Mouse (Mus musculus): ENCODE data around the gene Ncapd2. TPM values are rescaled to one million over a fixed set of nuclear protein-coding genes. Genes with fewer than 3 reads are reported as not detected.
"Not testable (repeated sequence)": the region's sequence is repeated elsewhere in the genome, so short reads cannot be mapped to it uniquely, and the experiment has no call there.

Gene Ncapd2
- polyA plus RNA-seq, 1 experiment from 2014 or later = 148 TPM

DNA sequence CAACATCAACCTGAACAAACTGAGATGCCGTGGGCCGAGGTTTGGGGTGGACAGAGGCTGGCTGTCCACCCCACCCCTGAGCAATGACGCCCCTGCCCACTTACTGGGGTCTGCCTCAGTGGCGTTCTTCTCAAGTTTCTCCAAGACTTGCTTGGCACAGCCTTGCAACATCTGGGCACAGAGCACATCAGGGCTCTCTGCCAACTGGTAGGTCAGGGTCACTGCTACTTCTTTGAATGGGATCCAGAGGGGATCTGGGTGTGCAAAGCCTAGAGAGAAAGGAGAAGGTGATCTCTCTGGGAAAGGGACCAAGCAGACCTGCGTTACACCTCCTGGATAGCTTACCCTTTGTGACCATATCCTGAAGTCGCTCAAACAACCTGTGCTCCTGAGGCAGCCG is 18.2 kb downstream of the Ncapd2 start:
- ATAC-seq (ENCODE audit: low FRiP score, low read depth) = no peak
- Histone ChIP-seq H3K27me3 (no peaks in the 10 kb centered on the region), H3K4me3 (no peak overlapping the region), H3K36me3 (peaks cover 100% of the 10 kb centered on the region), H3K4me2 (replicated peaks) (no peak overlapping the region), H3K9ac (no peak overlapping the region), H3K9me3 (no peaks in the 10 kb centered on the region), H3K27ac (no peak overlapping the region), H3K4me1 (no peaks in the 10 kb centered on the region)
- WGBS = 94% methylated on average over 7 of the region's 7 CpGs

GRCm38 (mm10) chr6:125172474-125172873 is 19.0 kb downstream of the Ncapd2 start:
- Histone ChIP-seq H3K4me2 (replicated peaks) (no peak overlapping the region), H3K9ac (no peak overlapping the region), H3K9me3 (no peaks in the 10 kb centered on the region), H3K27me3 (no peaks in the 10 kb centered on the region), H3K36me3 (peaks cover 100% of the 10 kb centered on the region), H3K4me3 (no peak overlapping the region), H3K4me1 (peaks cover 4% of the 10 kb centered on the region), H3K27ac (no peak overlapping the region)
- 91% methylated on average over 2 of the region's 2 CpGs for WGBS
- no peak for ATAC-seq (ENCODE audit: low FRiP score, low read depth)

DNA sequence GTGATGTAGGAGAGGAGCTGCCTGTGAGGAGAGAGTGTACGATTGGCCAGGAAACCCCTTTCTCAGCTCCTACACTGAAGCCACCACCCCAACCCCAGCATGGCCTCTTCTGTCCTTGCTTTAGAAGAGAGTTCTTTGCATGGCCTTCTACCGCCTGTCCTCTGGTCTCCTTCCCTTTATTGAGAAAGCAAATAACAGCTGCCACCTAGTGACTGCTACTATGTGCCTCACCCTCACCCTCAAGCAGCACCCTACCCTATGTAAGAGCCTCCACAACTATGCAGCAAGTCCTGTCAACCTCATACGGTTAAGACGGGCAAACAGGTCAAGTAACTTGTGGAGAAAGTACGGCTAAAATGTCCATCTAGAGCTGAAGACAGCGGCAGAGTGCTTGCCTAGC is 21.3 kb downstream of the Ncapd2 start:
- Histone ChIP-seq H3K27ac (no peak overlapping the region), H3K4me1 (peaks cover 22% of the 10 kb centered on the region), H3K27me3 (no peaks in the 10 kb centered on the region), H3K9ac (no peak overlapping the region; the same call in 1 of the 2 replicates), H3K9me3 (no peaks in the 10 kb centered on the region), H3K4me3 (no peak overlapping the region), H3K4me2 (replicated peaks) (no peak overlapping the region), H3K36me3 (peaks cover 80% of the 10 kb centered on the region)
- WGBS = 83% methylated on average over 6 of the region's 6 CpGs
- ATAC-seq (ENCODE audit: low FRiP score, low read depth) = no peak

- no peak for ATAC-seq (ENCODE audit: low FRiP score, low read depth)
- Histone ChIP-seq H3K4me1 (peaks cover 34% of the 10 kb centered on the region), H3K27me3 (no peaks in the 10 kb centered on the region), H3K4me2 (replicated peaks) (no peak overlapping the region), H3K4me3 (no peak overlapping the region), H3K9ac (0 out of 2 replicates have a peak overlapping the region, but pooled peaks have one; percentile 4), H3K9me3 (no peaks in the 10 kb centered on the region), H3K36me3 (peaks cover 70% of the 10 kb centered on the region), H3K27ac (no peak overlapping the region)
- WGBS = 92% methylated on average over 14 of the region's 14 CpGs
Observed at GRCm38 (mm10) chr6:125168086-125168485, 23.4 kb downstream of the Ncapd2 start.

GRCm38 (mm10) chr6:125166861-125167650 is 24.4 kb downstream of the Ncapd2 start:
- no peaks in the 10 kb centered on the region for H3K9me3 ChIP-seq
- peak; percentile 12 for ATAC-seq (ENCODE audit: low FRiP score, low read depth)

GRCm38 (mm10) chr6:125166051-125166751 is 25.3 kb downstream of the Ncapd2 start, which contains the start of gene Gapdh:
TSS of gene Gapdh (minus strand) at chr6:125166467.
- peak within 1 kb of the TSS; percentile 84 for H3K4me2 ChIP-seq (replicated peaks)
- H3K4me1 ChIP-seq = peaks cover 45% of the 10 kb centered on the region
- no peaks in the 10 kb centered on the region for H3K9me3 ChIP-seq
- WGBS = under 1% methylated on average over 18 of the region's 18 CpGs
- H3K36me3 ChIP-seq = peaks cover 63% of the 10 kb centered on the region
- peak; percentile 26 for ATAC-seq (ENCODE audit: low FRiP score, low read depth)
- H3K4me3 ChIP-seq = peak within 1 kb of the TSS; percentile 97
- H3K27me3 ChIP-seq = no peaks in the 10 kb centered on the region
- H3K27ac ChIP-seq = peak within 1 kb of the TSS; percentile 95
- H3K9ac ChIP-seq = peak within 1 kb of the TSS; percentile 98

More at GRCm38 (mm10) chr6:125166861-125167650, 24.4 kb downstream of the Ncapd2 start:
- Histone ChIP-seq H3K9ac (peak overlapping the region; percentile 67), H3K4me1 (peaks cover 40% of the 10 kb centered on the region), H3K4me2 (replicated peaks) (peak overlapping the region; percentile 84), H3K4me3 (peak overlapping the region; percentile 97), H3K27me3 (no peaks in the 10 kb centered on the region), H3K36me3 (peaks cover 66% of the 10 kb centered on the region), H3K27ac (peak overlapping the region; percentile 93)
- WGBS = 20% methylated on average over 10 of the region's 10 CpGs

GRCm38 (mm10) chr6:125165328-125165891 is 26.1 kb downstream of the Ncapd2 start:
- peak overlapping the region; percentile 95 for H3K27ac ChIP-seq
- H3K4me2 ChIP-seq (replicated peaks) = peak overlapping the region; percentile 84
- H3K9me3 ChIP-seq = no peaks in the 10 kb centered on the region
- H3K27me3 ChIP-seq = no peaks in the 10 kb centered on the region
- peak; percentile 91 for ATAC-seq (ENCODE audit: low FRiP score, low read depth)
- under 1% methylated on average over 36 of the region's 36 CpGs for WGBS
- peak overlapping the region; percentile 98 for H3K9ac ChIP-seq
- H3K4me1 ChIP-seq = peaks cover 50% of the 10 kb centered on the region
- peak overlapping the region; percentile 97 for H3K4me3 ChIP-seq
- H3K36me3 ChIP-seq = peaks cover 63% of the 10 kb centered on the region

DNA sequence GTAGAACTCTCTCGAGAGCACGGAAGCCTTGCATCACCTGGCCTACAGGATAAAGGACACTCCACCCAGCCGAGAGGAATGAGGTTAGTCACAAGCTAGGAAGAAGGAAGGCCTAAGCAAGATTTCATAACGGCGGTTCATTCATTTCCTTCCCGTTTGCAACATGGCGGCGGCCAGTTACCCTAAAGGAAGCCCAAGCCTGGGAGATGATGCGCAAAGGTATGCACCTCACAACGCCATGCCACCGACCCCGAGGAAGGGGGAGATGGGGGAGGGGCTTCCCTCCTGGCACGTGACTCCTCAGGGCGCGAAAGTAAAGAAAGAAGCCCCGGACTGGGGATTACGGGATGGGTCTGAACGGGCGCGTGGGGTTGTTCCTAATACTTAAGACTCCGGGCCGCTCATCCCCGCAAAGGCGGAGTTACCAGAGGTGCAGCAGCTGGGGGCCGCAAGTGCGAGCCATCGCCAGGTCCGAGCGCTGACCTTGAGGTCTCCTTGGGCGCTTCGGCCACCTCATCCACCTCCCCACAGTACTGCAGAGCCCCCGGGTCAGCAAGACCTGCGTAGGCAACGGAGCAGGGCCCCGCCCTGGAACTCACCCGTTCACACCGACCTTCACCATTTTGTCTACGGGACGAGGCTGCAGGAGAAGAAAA is 26.7 kb downstream of the Ncapd2 start:
- H3K4me2 ChIP-seq (replicated peaks) = peak overlapping the region; percentile 84
- under 1% methylated on average over 39 of the region's 39 CpGs for WGBS
- ATAC-seq (ENCODE audit: low FRiP score, low read depth) = peak; percentile 2; the same call in 1 of the 2 replicates
- H3K27me3 ChIP-seq = no peaks in the 10 kb centered on the region
- H3K9me3 ChIP-seq = no peaks in the 10 kb centered on the region
- H3K4me3 ChIP-seq = peak overlapping the region; percentile 97
- H3K27ac ChIP-seq = peak overlapping the region; percentile 95
- peak overlapping the region; percentile 98 for H3K9ac ChIP-seq
- H3K36me3 ChIP-seq = peaks cover 63% of the 10 kb centered on the region
- H3K4me1 ChIP-seq = peaks cover 56% of the 10 kb centered on the region

- ATAC-seq (ENCODE audit: low FRiP score, low read depth) = no peak
- Histone ChIP-seq H3K27me3 (no peaks in the 10 kb centered on the region), H3K4me2 (replicated peaks) (peak overlapping the region; percentile 84), H3K27ac (peak overlapping the region; percentile 95), H3K36me3 (peaks cover 63% of the 10 kb centered on the region), H3K4me3 (peak overlapping the region; percentile 97), H3K9me3 (no peaks in the 10 kb centered on the region), H3K4me1 (peaks cover 58% of the 10 kb centered on the region), H3K9ac (peak overlapping the region; percentile 98)
- WGBS = 2% methylated on average over 20 of the region's 20 CpGs
Observed at GRCm38 (mm10) chr6:125163801-125164657, 27.5 kb downstream of the Ncapd2 start.

DNA sequence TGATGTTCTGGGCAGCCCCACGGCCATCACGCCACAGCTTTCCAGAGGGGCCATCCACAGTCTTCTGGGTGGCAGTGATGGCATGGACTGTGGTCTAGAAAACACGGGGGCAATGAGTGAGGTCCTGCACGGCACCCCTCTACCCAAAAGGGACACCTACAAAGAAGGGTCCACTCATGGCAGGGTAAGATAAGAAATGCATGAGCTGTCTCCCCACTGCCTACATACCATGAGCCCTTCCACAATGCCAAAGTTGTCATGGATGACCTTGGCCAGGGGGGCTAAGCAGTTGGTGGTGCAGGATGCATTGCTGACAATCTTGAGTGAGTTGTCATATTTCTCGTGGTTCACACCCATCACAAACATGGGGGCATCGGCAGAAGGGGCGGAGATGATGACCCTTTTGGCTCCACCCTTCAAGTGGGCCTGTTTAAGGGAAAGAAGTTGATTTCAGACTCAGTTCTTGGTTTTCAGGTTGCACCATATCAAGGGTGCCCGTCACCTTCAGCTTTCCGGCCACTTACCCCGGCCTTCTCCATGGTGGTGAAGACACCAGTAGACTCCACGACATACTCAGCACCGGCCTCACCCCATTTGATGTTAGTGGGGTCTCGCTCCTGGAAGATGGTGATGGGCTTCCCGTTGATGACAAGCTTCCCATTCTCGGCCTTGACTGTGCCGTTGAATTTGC is 28.7 kb downstream of the Ncapd2 start:
- peak overlapping the region; percentile 41 for H3K4me2 ChIP-seq (replicated peaks)
- H3K4me3 ChIP-seq = peak overlapping the region; percentile 5; the same call in 1 of the 2 replicates
- not testable (repeated sequence) for ATAC-seq (ENCODE audit: low FRiP score, low read depth); H3K9ac ChIP-seq; H3K9me3 ChIP-seq; H3K27ac ChIP-seq; H3K27me3 ChIP-seq
- H3K4me1 ChIP-seq = peaks cover 57% of the 10 kb centered on the region
- 78% methylated on average over 13 of the region's 16 CpGs for WGBS
- H3K36me3 ChIP-seq = peaks cover 60% of the 10 kb centered on the region
